Mouse (Mus musculus) liver, adult 10 weeks (tissue): ENCODE measurements around the gene Magea3. TPM values are rescaled to one million over a fixed set of nuclear protein-coding genes. Genes with fewer than 3 reads are reported as not detected.

ENCODE experiments used
- polyA plus RNA-seq: library from polyadenylated mRNA; stranded (reverse); fragments of 350-450 nt; fragmentation: Illumina TruSeq; extraction: RNeasy Lipid Tissue Mini Kit (QIAGEN cat#74804); gene quantifications from one replicate; pipeline ENCODE4 v1.2.3, GENCODE M21; 2014; ENCODE audit warnings: low read depth, low replicate concordance

Magea3 gene
- not detected for polyA plus RNA-seq

GRCm38 (mm10) chrX:154949405-154949804 is at the start of gene Magea3:
Gene Magea3 (minus strand): TSS chrX:154949505.

GRCm38 (mm10) chrX:154995750-154996149 is 46.4 kb upstream of the Magea3 start, which contains the start of gene Magea8:
Gene Magea8 (minus strand): TSS chrX:154995850.

DNA sequence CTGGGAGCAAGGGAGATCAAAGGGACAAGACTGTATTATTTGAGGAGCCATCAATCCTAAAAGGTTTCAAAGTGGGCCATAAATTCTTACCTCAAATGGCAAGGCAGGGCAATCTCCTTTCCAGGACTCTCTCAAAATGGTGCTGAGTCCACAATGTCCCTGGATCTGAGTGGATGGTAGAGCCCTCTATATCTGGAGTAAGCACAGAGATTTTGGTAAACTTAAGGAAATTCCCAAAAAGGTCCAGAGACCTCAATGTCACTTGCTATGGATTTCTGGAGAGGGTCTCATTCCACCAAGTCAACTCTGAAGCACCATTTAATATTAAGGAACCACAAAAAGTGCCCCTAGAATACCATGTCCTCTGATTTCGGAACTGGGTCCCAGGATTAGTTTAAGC is 13.4 kb downstream of the Magea3 start, which contains the start of gene Magea6:
Magea6 (minus strand) TSS at position 101 of the 400 bp plus-strand sequence.

Other genes with a start within 250 kb of the Magea3 start
- gene Cldn34b1, start 59.2 kb downstream of the Magea3 start, polyA plus RNA-seq, result not detected
- gene Magea6, start 13.5 kb downstream of the Magea3 start, polyA plus RNA-seq, result not detected
- not detected for gene Magea8, start 46.3 kb upstream of the Magea3 start, polyA plus RNA-seq
- not detected for gene Magea5, start 113.6 kb upstream of the Magea3 start, polyA plus RNA-seq
- gene Magea1, start 140.3 kb upstream of the Magea3 start, polyA plus RNA-seq, result not detected
- gene Magea2, start 144.2 kb upstream of the Magea3 start, polyA plus RNA-seq, result not detected
- not detected for gene Cldn34b2, start 178.9 kb upstream of the Magea3 start, polyA plus RNA-seq